Mouse (Mus musculus): ENCODE results near the gene Bdkrb2.

- TF ChIP-seq CTCF (IDR thresholded peaks at IDR 0.05; ENCODE audit: control insufficient read depth, insufficient read depth, low read length), result no peak
- TF ChIP-seq POLR2A (IDR thresholded peaks at IDR 0.05; ENCODE audit: borderline replicate concordance, control insufficient read depth, low read depth, low read length), result no peak
Measured at GRCm38 (mm10) chr12:105541590-105542402, 21.2 kb upstream of the Bdkrb2 start.

All from bone marrow, adult 2 months (tissue).